Mouse (Mus musculus) kidney, postnatal 25 days (tissue): ENCODE data around the gene Gm29776.

ENCODE experiments used
- DNase-seq, 2 experiments: peaks; one replicate each; pipeline ENCODE4 v3.0.0; 2021; ENCODE audit warnings: mixed read lengths in 2 of 2

Gm29776 gene

GRCm38 (mm10) chr14:54698733-54699132, at the start of gene Gm29776:
TSS of gene Gm29776 (minus strand) at chr14:54698833.
- no peak for DNase-seq

- DNase-seq, result no peak
Measured at GRCm38 (mm10) chr14:54746038-54746437, 47.4 kb upstream of the Gm29776 start.

- DNase-seq, result peak; percentile 43 to 62
Measured at GRCm38 (mm10) chr14:54744473-54744872, 45.8 kb upstream of the Gm29776 start.

- DNase-seq, result peak; percentile 84 to 90
Measured at GRCm38 (mm10) chr14:54742375-54742774, 43.7 kb upstream of the Gm29776 start.

- DNase-seq, result no peak
Measured at GRCm38 (mm10) chr14:54741721-54742120, 43.1 kb upstream of the Gm29776 start.

- peak in 1 of 2 experiments; percentile 51 for DNase-seq
Measured at GRCm38 (mm10) chr14:54737634-54738033, 39.0 kb upstream of the Gm29776 start.

GRCm38 (mm10) chr14:54736555-54737552, 38.2 kb upstream of the Gm29776 start:
- no peak for DNase-seq

GRCm38 (mm10) chr14:54735221-54735620, 36.6 kb upstream of the Gm29776 start:
- DNase-seq, result no peak

- no peak for DNase-seq
Measured at GRCm38 (mm10) chr14:54734004-54734403, 35.4 kb upstream of the Gm29776 start.

GRCm38 (mm10) chr14:54732206-54732605, 33.6 kb upstream of the Gm29776 start:
- DNase-seq, result no peak

- DNase-seq, result no peak
Measured at GRCm38 (mm10) chr14:54730305-54730704, 31.7 kb upstream of the Gm29776 start.

- DNase-seq, result no peak
Measured at GRCm38 (mm10) chr14:54728823-54729653, 30.4 kb upstream of the Gm29776 start.

GRCm38 (mm10) chr14:54727565-54727964, 28.9 kb upstream of the Gm29776 start:
- DNase-seq, result no peak

- DNase-seq, result no peak
Measured at GRCm38 (mm10) chr14:54724049-54724448, 25.4 kb upstream of the Gm29776 start.

- DNase-seq, result no peak
Measured at GRCm38 (mm10) chr14:54721711-54722110, 23.1 kb upstream of the Gm29776 start.

- DNase-seq, result peak in 1 of 2 experiments; percentile 50
Measured at GRCm38 (mm10) chr14:54720654-54721350, 22.2 kb upstream of the Gm29776 start.

- no peak for DNase-seq
Measured at GRCm38 (mm10) chr14:54720041-54720440, 21.4 kb upstream of the Gm29776 start.

- no peak for DNase-seq
Measured at GRCm38 (mm10) chr14:54715402-54715801, 16.8 kb upstream of the Gm29776 start.

- peak; percentile 32 to 68 for DNase-seq
Measured at GRCm38 (mm10) chr14:54714617-54715081, 16.0 kb upstream of the Gm29776 start.

- DNase-seq, result peak; percentile 61 to 75
Measured at GRCm38 (mm10) chr14:54714121-54714520, 15.5 kb upstream of the Gm29776 start.

GRCm38 (mm10) chr14:54712861-54713260, 14.2 kb upstream of the Gm29776 start:
- DNase-seq, result peak; percentile 53 to 67

- DNase-seq, result no peak
Measured at GRCm38 (mm10) chr14:54712074-54712473, 13.4 kb upstream of the Gm29776 start, which contains the start of gene Cebpe. TSS of gene Cebpe (minus strand) at chr14:54712174.
